Mouse (Mus musculus) cortical plate, adult 2 months (tissue): ENCODE measurements around the gene Ncapd2.
A peak's percentile ranks its signal among the peaks of the same experiment; 100 is the strongest.

Experiments used
- CTCF ChIP-seq: fragments of 200-500 bp; IDR thresholded peaks from 2 replicates; pipeline ENCODE4 v1.5.1; 2011; ENCODE audit warnings: mild to moderate bottlenecking, control low read depth, low read length; ENCODE audit not compliant: insufficient read depth; ENCODE audit errors: extremely low read depth
- POLR2A ChIP-seq: fragments of 200-500 bp; IDR thresholded peaks from 2 replicates; pipeline ENCODE4 v1.6.1; 2011; ENCODE audit warnings: mild to moderate bottlenecking, low read length, control low read depth; ENCODE audit not compliant: insufficient read depth; ENCODE audit errors: extremely low read depth

DNA sequence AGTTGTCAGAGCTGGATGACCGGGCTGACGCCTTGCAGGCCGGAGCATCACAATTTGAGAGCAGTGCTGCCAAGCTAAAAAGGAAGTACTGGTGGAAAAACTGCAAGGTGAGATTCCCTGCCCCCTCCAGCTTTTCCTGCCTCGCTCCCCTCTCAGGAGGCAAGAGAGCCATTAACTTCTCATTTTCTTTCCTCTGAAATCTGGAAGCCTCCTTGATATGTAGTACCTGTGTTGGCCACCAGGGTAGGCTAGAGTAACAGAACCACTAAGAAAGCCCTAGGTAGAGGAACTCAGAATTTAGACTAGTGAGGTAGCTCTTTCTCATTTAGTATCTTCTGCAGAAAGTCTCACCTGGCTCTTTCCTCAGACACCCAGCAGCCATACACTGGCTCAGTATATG, 27.5 kb upstream of the Ncapd2 start:
- TF ChIP-seq CTCF (peak; percentile 47; the same call in 1 of the 2 replicates), POLR2A (no peak)
